Mouse (Mus musculus): Measurements from ENCODE around the gene Rep15.

Rep15 gene

DNA sequence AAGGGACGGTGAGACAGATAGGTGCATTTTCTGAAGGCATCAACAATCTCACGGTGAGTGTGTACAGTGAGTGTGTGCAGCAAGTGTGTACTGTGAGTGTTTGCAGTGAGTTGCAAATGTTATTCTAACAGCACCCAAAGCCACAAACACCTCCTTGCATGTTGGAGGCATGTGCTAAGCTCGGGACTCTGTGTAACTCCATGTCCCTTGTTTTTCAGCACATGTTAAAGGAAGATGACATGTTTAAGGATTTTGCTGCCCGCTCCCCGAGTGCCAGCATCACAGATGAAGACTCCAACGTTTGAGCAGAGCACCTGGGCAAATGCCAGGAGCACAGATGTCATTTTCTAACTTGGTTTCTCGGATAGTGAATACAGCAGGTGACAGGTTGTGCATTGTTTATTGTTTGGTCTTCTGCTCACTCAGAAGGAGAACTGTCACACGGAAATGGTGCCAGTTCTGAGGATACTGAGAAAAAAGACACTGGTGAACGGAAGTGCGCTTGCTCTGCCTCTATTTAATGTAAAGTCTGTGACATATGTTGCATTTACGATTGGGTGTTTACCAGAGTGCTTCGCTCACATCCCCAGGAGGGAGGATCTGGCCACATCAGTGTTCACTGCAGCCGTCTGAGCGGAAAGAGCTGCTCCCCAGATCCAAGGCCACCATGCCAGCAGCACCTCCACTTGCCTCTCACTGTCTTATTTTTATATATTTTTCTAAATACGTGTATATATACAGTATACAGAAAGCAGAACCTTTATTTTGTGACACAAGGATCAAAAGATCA is 2.1 kb upstream of the Rep15 start:
- DNase-seq: no peak

GRCm38 (mm10) chr6:147042291-147043290 is 10.2 kb downstream of the Rep15 start, which contains the start of gene Mrps35:
Gene Mrps35, plus strand, starts transcription at chr6:147042764.
- peak; percentile 74 to 88 for DNase-seq

DNA sequence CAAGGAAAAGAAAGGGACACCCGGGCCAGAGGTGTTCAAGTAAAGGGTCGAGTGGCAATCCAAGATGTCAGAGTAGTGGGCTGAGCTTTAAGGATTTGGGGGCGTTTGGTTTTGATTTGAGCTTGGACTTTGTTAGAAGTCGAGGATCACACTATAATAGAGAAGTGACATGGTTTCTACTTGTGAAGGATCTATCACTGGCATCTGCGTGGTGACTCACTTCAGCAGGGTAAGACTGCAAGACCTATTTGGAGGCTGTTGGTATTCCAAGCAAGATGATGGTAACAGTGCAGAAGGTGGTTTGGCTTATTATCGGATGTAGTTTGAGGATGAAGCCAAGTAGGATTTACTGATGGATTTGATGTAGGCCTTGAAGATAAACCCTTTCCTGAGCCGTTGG is 11.2 kb downstream of the Rep15 start:
- DNase-seq: no peak

DNA sequence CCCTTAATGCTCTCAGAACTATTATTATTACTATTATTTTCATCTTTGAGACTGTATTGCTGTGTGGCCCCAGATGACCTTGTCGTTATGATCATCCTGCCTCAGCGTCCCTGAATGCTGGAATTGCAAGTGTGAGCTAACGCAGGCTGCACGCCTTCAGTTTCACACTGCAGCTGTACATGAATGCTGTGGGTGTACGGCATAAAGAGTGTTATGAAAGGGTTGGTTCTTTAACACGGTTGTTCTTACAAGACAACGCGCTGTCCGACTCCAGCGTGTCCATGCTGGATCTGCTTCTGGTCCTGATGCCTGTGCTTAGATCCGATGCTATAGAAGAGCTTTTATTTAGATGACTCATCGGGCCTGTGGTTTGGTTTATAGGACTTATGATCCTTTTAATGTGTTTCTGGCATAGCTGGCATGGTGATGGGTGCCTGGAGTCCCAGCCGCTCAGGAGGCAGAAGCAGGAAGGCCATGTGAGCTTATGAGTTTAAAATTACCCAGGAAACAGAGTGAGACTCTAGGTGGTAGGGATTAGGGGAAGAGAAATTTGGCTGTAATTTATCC is 16.9 kb downstream of the Rep15 start:
- DNase-seq: no peak

- no peak for DNase-seq
These were observed 19.3 kb downstream of the Rep15 start for GRCm38 (mm10) chr6:147051666-147052065.

GRCm38 (mm10) chr6:147052440-147052839 is 20.1 kb downstream of the Rep15 start:
- DNase-seq: no peak

GRCm38 (mm10) chr6:147053785-147054646 is 21.6 kb downstream of the Rep15 start:
- DNase-seq: no peak

- DNase-seq: no peak
These were observed 23.1 kb downstream of the Rep15 start for GRCm38 (mm10) chr6:147055374-147055977.

- no peak for DNase-seq
These were observed 26.9 kb downstream of the Rep15 start for GRCm38 (mm10) chr6:147059326-147059725.

DNA sequence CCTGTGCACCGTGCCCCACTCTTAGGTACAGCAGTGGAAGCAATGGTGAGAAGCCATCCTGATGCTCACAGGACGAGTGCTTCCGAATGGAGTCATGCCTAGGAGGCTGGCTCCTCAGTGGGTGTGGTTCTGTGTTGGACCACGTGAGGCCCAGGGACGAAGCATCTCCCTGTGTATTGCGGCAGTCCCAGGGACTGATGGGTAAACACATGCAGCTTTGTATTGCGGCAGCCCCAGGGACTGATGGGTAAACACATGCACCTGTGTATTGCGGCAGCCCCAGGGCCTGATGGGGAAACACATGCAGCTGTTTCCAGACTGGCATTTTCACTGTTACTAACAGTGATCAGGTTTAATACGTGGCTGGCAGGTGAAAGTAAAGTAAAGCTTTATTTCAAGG is 29.2 kb downstream of the Rep15 start:
- DNase-seq: no peak

- DNase-seq: no peak
These were observed 29.6 kb downstream of the Rep15 start for GRCm38 (mm10) chr6:147062034-147062433.

GRCm38 (mm10) chr6:147062694-147063093 is 30.3 kb downstream of the Rep15 start:
- DNase-seq: no peak

DNA sequence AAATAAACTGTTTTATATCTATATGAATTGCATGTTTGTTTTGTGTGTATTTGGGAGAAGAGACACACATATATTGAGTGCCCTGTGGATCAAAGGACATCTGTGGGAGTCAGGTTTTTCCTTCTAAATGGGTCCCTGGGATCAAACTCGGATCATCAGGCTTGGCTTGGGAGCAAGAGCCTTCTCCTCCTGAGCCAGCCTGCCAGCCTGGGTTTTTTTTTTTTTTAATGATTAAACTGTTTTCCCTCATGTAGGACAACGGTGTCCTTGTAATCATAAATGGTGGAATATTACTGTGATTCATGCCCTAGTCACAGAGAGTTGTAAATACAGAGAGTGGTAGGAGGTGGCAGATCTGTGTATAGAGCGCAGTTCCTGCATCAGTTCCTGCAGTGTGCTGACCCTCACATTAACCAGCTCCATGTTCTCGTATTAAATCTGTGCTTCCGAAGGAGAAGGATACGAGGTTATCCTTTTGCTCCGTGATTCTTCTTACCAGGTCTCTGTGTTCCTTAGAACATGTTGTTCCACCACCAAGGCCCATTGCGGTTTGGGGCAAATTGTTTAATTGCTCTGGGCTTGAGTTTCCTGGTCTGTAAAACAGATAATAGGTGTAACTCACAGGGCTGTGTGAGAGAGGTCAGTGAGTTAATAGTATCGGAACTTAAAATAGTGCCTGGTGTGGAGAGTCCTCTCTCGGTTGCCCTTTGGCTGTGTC is 32.0 kb downstream of the Rep15 start:
- no peak for DNase-seq

DNA sequence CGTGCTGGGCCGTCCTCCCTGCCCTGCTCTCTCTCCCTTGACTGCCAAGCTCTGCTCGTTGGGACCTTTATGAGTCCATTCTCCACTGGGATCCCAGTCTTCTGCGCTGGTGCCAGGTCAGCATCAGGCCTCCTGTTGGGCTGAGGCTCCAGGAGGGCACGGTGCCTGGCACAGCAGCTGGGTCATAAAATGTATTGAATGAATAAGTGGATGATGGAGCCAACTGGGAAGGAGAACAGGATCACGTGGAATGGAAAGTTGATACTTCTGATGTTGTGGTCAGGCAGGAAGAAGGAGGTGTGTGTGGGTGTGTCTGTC is 32.5 kb downstream of the Rep15 start:
- no peak for DNase-seq

- no peak for DNase-seq
These were observed 43.5 kb downstream of the Rep15 start for GRCm38 (mm10) chr6:147075808-147076387.

DNA sequence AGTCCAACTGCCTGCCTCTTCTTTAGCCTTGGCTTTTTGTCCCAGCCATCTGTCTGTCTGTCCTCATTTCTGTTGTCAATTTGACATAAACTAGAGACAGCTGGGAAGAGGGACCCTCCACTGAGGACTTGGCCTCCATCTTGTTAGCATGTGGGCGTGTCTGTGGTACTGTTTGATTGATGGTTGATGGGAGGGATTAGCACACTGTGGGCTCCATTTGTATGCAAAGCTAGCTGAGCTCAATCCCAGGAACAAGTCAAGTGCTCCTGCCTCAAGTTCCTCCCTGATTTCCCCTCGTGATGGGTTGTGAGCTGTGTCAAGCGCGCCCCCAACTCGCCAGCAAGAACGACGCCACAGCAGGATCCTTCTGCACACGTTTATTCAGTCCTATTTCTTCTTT is 44.5 kb downstream of the Rep15 start:
- DNase-seq: no peak

DNA sequence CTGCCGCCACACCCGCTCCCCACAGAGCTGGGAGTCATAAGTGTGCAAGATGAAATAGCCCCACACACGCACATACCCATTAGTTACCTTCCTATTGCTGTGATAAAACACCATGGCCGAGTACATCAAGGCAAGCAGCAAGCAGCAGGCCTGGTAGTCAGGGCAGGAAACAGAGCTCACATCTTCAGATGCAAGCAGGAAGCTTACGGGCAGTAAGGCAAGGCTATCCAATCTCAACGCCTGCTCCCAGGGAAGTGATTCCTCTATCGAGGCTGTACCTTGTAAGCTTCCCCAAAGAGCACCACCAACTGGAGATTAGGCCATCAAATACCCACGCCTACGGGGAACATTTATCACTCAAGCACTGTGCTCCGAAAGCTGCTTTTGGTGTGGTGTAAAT is 47.5 kb downstream of the Rep15 start:
- no peak for DNase-seq

Data from spleen, adult 18-20 months (tissue).